Mouse (Mus musculus) bone marrow, adult 2 months (tissue): ENCODE measurements around the gene Esam. TPM values are rescaled to one million over a fixed set of nuclear protein-coding genes. Genes with fewer than 3 reads are reported as not detected.

ENCODE experiments used
- H3K27ac ChIP-seq: fragments of 200-500 bp; 2 replicates; pipeline ENCODE4 v1.5.1; 2012; ENCODE audit warnings: low read depth, mild to moderate bottlenecking, control low read depth, inconsistent platforms, low read length; ENCODE audit not compliant: control insufficient read depth, poor library complexity, insufficient read depth
- H3K4me1 ChIP-seq: fragments of 200-500 bp; 2 replicates; pipeline ENCODE4 v1.6.1; 2011; ENCODE audit warnings: low read length; ENCODE audit not compliant: control insufficient read depth, insufficient read depth
- H3K4me3 ChIP-seq: fragments of 200-500 bp; replicated peaks from 2 replicates; pipeline ENCODE3; 2011; ENCODE audit warnings: mild to moderate bottlenecking, low read depth, low read length, control low read depth; ENCODE audit not compliant: control insufficient read depth
- CTCF ChIP-seq: fragments of 200-500 bp; IDR thresholded peaks from 2 replicates; pipeline ENCODE4 v1.5.1; 2011; ENCODE audit warnings: low read length, control low read depth; ENCODE audit not compliant: control insufficient read depth, insufficient read depth
- POLR2A ChIP-seq: fragments of 200-500 bp; IDR thresholded peaks from 2 replicates; pipeline ENCODE4 v1.6.1; 2011; ENCODE audit warnings: low read depth, mild to moderate bottlenecking, control low read depth, low read length, borderline replicate concordance; ENCODE audit not compliant: control insufficient read depth
- WGBS: fragments of 180-500 bp; shearing (Covaris S2); methylation state at CpG from one replicate; pipeline ENCODE4 v1.1.7; 2018; 5-methylcytosine and 5-hydroxymethylcytosine counted together
- polyA plus RNA-seq: library from polyadenylated mRNA; stranded (reverse); fragments of >200 nt; gene quantifications from 2 replicates; pipeline ENCODE4 v1.2.4, GENCODE M21; 2011; ENCODE audit warnings: low replicate concordance; ENCODE audit not compliant: missing spikeins, insufficient read depth, insufficient read length

Esam gene
- polyA plus RNA-seq, 1 experiment: 10.8 TPM

- Histone ChIP-seq H3K4me3 (no peak within 1 kb of the TSS), H3K27ac (no peak within 1 kb of the TSS; the same call in 1 of the 2 replicates), H3K4me1 (no peaks in the 10 kb centered on the region)
- no peak for TF ChIP-seq CTCF
- 0 out of 2 replicates have a peak, but pooled peaks have one; percentile 12 for TF ChIP-seq POLR2A
- WGBS: 82% methylated on average over 23 of the region's 23 CpGs
Measured at GRCm38 (mm10) chr9:37539170-37540025, 11.5 kb downstream of the Esam start, which contains the start of gene Vsig2. Gene Vsig2 (plus strand): TSS chr9:37539255.

- H3K27ac ChIP-seq: no peak overlapping the region
- WGBS: 87% methylated on average over 4 of the region's 4 CpGs
- no peak overlapping the region for H3K4me3 ChIP-seq
- H3K4me1 ChIP-seq: no peaks in the 10 kb centered on the region
- no peak for TF ChIP-seq POLR2A
- no peak for TF ChIP-seq CTCF
Measured at GRCm38 (mm10) chr9:37540226-37540625, 12.3 kb downstream of the Esam start.

DNA sequence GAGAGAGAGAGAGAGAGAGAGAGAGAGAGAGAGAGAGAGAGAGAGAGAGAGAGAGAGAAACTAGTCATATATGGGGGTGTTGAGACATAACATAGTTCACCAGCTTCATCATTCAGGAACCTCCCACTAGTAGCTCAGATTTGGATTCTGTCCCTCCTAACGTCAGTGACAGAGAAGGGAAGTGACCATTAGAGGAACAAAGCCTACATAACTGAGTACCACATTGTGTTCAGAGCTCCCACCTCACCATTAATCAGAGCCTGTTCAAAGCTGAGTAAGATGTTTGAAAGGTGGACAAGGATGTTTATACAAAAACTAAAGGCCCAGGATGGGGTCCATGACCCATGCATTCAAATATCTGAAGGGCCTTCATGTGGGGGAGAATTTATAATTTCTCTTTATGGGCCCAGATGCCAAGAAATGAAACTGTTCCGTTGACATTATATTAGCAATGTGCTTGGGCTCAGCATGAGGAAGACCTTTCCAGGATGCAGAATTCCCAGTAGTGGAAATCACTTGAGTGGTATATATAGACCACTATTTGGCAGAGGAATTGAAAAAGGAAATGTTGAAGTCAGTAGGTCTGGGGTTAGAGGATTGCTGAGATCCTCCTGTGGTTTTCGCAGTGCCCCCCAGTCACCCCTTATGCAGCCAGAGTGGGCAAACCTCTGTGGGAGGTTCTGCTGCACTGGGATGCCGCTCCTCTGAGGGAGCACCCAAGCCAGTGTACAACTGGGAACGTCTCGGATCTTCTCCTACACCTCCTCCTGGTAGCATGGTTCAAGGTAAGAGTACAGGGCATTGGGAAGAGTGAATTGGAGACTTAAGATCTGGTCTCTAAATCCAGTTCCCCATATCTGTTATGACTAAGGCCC is 13.1 kb downstream of the Esam start:
- Histone ChIP-seq H3K4me3 (no peak overlapping the region), H3K27ac (no peak overlapping the region), H3K4me1 (no peaks in the 10 kb centered on the region)
- 71% methylated on average over 6 of the region's 6 CpGs for WGBS
- TF ChIP-seq POLR2A (no peak), CTCF (no peak)

GRCm38 (mm10) chr9:37541851-37542642 is 14.2 kb downstream of the Esam start:
- 70% methylated on average over 7 of the region's 7 CpGs for WGBS
- H3K4me1 ChIP-seq: no peaks in the 10 kb centered on the region

DNA sequence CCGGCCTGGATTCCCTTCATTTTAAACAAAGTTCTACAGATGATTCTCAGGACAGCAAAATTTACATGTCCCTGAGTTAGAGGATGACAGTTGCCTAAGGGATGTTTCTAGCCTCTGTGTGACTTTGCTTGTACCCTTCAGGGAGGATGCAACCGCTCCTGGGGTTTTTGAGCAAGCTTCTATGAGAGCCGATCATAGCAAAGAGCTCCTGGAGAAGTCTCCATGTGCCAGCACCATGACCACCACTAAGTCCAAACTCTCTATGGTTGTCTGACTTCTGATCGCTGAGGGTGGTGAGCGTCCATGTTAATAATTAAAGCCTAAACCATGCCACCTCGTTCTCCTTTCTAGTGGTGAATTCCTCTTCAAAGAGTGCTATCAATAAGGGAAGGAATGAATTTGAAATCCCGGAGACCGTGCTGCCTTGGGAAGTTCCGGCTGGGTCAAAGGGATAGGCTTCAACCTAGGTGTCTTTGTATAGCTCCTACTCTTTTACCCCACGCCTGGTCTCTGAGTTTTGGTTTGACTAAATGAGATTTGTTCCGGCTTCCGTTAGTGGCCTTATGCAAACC is 16.1 kb downstream of the Esam start:
- H3K27ac ChIP-seq: no peak overlapping the region
- WGBS: 52% methylated on average over 12 of the region's 12 CpGs
- TF ChIP-seq POLR2A: no peak
- no peak for TF ChIP-seq CTCF
- no peaks in the 10 kb centered on the region for H3K4me1 ChIP-seq
- H3K4me3 ChIP-seq: no peak overlapping the region

More at GRCm38 (mm10) chr9:37541851-37542642, 14.2 kb downstream of the Esam start:
- Histone ChIP-seq H3K4me3 (no peak overlapping the region), H3K27ac (no peak overlapping the region)
- no peak for TF ChIP-seq POLR2A
- TF ChIP-seq CTCF: no peak

DNA sequence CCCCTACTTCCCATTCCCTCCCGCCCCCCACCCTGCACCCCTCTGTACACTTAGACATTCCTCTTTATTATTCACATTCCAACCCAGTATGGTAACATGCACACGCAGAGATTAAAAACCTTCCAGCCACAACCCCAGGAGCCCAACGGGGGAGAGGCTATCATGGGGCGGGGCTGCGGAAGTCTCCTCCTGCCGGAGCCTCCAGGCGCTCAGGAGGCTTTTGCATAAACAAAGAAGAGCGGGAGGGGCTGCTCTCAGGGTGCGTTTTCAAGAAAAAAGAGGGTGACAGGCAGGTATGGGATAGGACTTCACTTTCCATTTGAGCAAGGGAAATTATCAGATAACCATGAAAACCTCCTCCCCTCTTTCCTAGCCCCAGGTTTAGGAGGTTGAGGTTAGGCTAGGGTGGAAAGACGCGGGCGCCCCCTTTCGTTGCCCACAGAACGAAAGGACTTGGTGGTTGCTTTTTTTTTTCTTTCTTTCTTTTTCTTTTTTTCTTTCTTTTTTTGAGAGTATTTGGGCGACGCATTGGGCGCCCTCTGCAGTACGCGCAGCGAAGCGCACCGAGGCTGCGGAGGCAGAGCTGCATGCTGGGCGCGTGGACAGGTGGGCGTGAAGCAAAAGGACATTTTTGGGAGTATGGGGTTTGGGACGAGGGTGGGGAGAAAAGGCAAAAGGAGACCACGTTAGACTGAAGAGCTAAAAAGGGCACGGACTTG is 16.7 kb downstream of the Esam start:
- Histone ChIP-seq H3K4me1 (no peaks in the 10 kb centered on the region), H3K4me3 (peak overlapping the region; percentile 58), H3K27ac (no peak overlapping the region)
- 11% methylated on average over 29 of the region's 29 CpGs for WGBS
- TF ChIP-seq POLR2A: no peak
- peak; percentile 59 for TF ChIP-seq CTCF

DNA sequence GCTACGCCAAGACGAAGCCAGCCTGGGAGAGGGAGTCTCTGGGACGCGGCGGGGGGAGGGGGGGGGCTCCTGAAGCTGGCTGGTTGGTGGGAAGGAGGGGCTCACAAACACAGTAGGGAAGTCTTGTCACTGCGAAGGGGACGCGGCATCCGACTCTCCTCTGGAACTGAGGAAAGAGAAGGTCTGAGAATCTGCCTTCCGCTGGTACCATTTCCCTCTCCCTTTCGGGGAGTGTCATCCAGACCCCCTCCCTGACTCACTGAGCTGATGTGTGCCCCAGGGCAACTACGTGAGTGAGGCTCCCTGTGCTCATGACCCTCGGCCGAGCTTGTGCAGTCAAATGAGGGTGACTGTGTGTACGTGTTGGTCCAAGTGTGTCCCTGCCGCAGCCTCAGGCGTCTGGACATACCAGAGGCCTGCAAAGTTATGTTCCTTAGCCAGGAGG is 17.3 kb downstream of the Esam start:
- no peak overlapping the region for H3K4me3 ChIP-seq
- 70% methylated on average over 17 of the region's 17 CpGs for WGBS
- TF ChIP-seq POLR2A (no peak), CTCF (no peak)

More for the DNA sequence above, 17.3 kb downstream of the Esam start:
- Histone ChIP-seq H3K27ac (no peak overlapping the region), H3K4me1 (no peaks in the 10 kb centered on the region)
